Mouse (Mus musculus) G1E (cell line): Measurements from ENCODE around the gene Grn. TPM values are rescaled to one million over a fixed set of nuclear protein-coding genes. Genes with fewer than 3 reads are reported as not detected.

Experiments used
- ATAC-seq: 2 replicates; pipeline ENCODE4 v1.8.0; 2016; ENCODE audit warnings: mild to moderate bottlenecking; ENCODE audit not compliant: insufficient number of reproducible peaks, poor library complexity, low FRiP score, severe bottlenecking; ENCODE audit errors: extremely low read depth
- DNase-seq: peaks from one replicate; pipeline ENCODE4 v3.0.0; 2012; ENCODE audit warnings: low spot score
- H3K27me3 ChIP-seq: 2 replicates; pipeline ENCODE4 v1.6.1; 2012; ENCODE audit warnings: mild to moderate bottlenecking, low read length, inconsistent platforms; ENCODE audit not compliant: insufficient read depth
- H3K36me3 ChIP-seq: replicated peaks from 2 replicates; pipeline ENCODE3; 2012; ENCODE audit warnings: mild to moderate bottlenecking, inconsistent platforms
- H3K4me1 ChIP-seq: 2 replicates; pipeline ENCODE4 v1.6.1; 2012; ENCODE audit warnings: low read depth, low read length, inconsistent platforms, mixed read lengths; ENCODE audit not compliant: insufficient read depth
- H3K4me3 ChIP-seq: 2 replicates; pipeline ENCODE4 v1.5.1; 2012; ENCODE audit warnings: low read depth, mild to moderate bottlenecking, inconsistent platforms, low read length, moderate library complexity, mixed read lengths
- H3K9me3 ChIP-seq: replicated peaks from 2 replicates; pipeline ENCODE4 v1.6.1; 2012; ENCODE audit warnings: inconsistent platforms
- CTCF ChIP-seq: IDR thresholded peaks from 2 replicates; pipeline ENCODE4 v1.5.1; 2012; ENCODE audit warnings: low read depth, low read length, inconsistent platforms, mixed read lengths
- GATA1 ChIP-seq: IDR thresholded peaks from 2 replicates; pipeline ENCODE4 v1.6.1; 2012; ENCODE audit warnings: borderline replicate concordance, low read length, inconsistent platforms, mixed read lengths
- GATA2 ChIP-seq: IDR thresholded peaks from 2 replicates; pipeline ENCODE4 v1.6.1; 2012; ENCODE audit warnings: low read depth, low read length, inconsistent platforms, borderline replicate concordance
- POLR2AphosphoS5 ChIP-seq: IDR thresholded peaks from 2 replicates; pipeline ENCODE4 v1.6.1; 2012; ENCODE audit warnings: low read depth, low read length, inconsistent platforms; ENCODE audit not compliant: insufficient replicate concordance
- TAL1 ChIP-seq: conservative IDR thresholded peaks from 2 replicates; pipeline ENCODE4 v1.6.1; 2012; ENCODE audit warnings: low read depth, low read length, inconsistent platforms, mixed read lengths
- polyA plus RNA-seq: library from polyadenylated mRNA; stranded (reverse); fragments of >175 nt; gene quantifications from 2 replicates; pipeline ENCODE4 v1.2.3, GENCODE M21; 2012
- total RNA-seq, 2 experiments: library from RNA; stranded (forward) in 1 of 2; stranded (reverse) in 1 of 2; fragments of 200-1000 nt in 1 of 2; fragments of >200 nt in 1 of 2; fragmentation: Nextera tagmentation in 1 of 2; gene quantifications; 2 replicates each; pipeline ENCODE4 v1.2.3; 2014 to 2017

The Grn gene
- total and polyA plus RNA-seq, 3 experiments, result 21.1 to 65.8 (median 46.0) TPM

DNA sequence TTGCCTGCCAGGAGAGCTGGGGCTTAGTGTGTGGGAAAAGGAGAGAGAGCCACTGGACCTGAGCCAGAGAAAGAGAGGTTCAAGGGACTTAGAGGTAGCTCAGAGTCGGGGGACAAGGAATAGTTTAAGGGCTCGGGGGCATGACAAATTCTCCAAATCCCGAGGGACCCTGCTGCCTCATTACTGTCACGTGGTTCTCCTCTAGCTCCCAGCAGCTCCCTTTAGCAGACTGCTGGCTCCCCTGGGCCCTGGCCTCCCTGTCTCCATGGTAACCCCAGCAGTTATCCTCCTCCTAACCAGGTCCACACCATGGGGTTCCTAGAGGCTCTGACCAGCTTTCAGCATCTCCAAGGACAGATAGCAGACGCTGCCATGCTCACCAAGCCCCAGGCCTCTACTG lies 34.9 kb upstream of the Grn start:
- no peaks in the 10 kb centered on the region for H3K9me3 ChIP-seq
- H3K4me3 ChIP-seq, result no peak overlapping the region
- DNase-seq (no peak), ATAC-seq (no peak)
- peaks cover 90% of the 10 kb centered on the region for H3K27me3 ChIP-seq
- TF ChIP-seq POLR2AphosphoS5 (no peak), TAL1 (no peak), GATA1 (no peak), CTCF (no peak), GATA2 (no peak)
- no peaks in the 10 kb centered on the region for H3K36me3 ChIP-seq
- peaks cover 16% of the 10 kb centered on the region for H3K4me1 ChIP-seq

DNA sequence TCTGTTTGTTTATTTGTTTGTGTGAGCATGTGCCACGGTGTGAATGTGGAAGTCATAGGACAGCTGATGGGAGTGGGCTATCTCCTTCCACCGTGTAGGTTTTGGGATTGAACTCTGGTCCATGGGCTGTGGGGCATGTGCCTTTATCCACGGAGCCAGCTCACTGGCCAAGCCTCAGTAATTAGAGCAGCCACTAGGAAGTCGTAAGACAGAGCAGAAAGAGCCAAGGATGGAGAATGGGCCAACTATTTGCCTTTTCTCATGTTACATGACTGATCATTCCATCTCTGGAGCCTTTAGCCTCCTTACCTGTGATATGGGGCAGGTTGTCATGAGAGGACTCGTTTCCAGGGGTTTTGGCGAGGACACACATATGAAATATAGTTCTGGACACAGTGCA lies 33.9 kb upstream of the Grn start:
- DNase-seq, result no peak

DNA sequence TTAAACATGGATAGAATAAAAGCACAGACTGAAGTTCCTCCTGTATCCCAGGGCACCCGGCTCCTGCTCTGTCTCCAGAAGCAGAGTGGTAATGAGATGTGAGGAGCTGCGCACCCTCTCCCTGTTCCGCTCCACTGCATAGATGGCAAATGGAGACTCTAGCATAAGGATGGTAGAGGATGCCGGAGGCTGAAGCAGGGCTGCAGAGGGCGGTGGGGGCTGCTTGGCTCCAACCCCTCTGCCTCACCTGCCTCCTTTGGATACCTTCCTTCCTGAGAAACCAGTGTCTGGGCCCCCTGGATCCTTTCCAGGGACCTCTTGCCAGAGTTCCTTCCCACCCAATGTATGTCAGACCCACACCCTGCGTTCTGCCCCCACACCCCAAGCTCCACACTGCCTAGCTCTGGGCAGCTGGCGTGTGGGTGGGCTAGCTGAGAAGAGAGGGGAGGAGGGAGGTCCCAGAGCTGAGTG lies 33.4 kb upstream of the Grn start:
- TF ChIP-seq GATA1 (no peak), POLR2AphosphoS5 (no peak), TAL1 (no peak), GATA2 (no peak), CTCF (no peak)
- peaks cover 83% of the 10 kb centered on the region for H3K27me3 ChIP-seq
- ATAC-seq (no peak), DNase-seq (no peak)
- peaks cover 20% of the 10 kb centered on the region for H3K4me1 ChIP-seq
- no peak overlapping the region for H3K4me3 ChIP-seq
- peaks cover 3% of the 10 kb centered on the region for H3K36me3 ChIP-seq
- no peaks in the 10 kb centered on the region for H3K9me3 ChIP-seq

More for the DNA sequence above, 33.9 kb upstream of the Grn start:
- Histone ChIP-seq H3K9me3 (no peaks in the 10 kb centered on the region), H3K4me3 (no peak overlapping the region), H3K27me3 (peaks cover 85% of the 10 kb centered on the region), H3K36me3 (no peaks in the 10 kb centered on the region), H3K4me1 (peaks cover 20% of the 10 kb centered on the region)
- no peak for ATAC-seq
- TF ChIP-seq TAL1 (no peak), CTCF (no peak), GATA1 (no peak), POLR2AphosphoS5 (no peak), GATA2 (no peak)

DNA sequence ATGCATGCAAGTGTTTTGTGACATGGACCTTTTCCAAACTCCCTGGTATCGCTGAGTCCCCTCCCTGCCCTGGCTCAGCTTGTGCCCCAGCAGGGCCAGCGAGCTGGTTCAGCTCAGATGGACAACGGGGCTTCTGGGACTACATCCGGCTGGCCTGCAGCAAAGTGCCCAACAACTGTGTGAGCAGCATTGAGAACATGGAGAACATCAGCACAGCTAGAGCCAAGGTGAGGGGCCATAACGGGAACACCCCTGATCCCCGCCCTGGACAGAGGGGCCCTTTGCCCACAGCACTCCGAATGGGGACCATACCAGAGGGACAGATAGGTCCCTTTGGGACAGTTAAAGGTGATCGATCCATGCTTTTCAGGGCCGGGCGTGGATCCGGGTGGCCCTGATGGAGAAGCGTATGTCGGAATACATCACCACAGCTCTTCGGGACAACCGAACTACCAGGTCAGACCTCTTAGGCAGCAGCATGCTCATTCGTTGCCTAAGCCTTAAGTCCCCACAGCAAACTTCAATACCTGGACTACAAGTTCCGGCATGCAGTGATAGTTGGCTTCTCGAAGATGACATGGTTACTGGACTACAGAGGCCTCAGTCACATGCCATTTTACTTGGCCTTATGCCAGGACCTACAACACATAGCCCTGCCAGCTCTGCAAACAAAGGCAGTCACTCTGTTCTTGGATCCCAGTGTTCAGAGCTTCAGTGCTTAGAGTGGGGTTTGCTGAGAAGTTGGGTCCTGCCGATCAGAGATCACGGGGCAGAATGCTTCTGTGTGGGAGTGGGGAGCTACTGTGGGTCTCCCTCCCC lies 31.9 kb upstream of the Grn start:
- Histone ChIP-seq H3K4me1 (peaks cover 12% of the 10 kb centered on the region), H3K4me3 (no peak overlapping the region), H3K36me3 (peaks cover 18% of the 10 kb centered on the region), H3K9me3 (no peaks in the 10 kb centered on the region), H3K27me3 (peaks cover 69% of the 10 kb centered on the region)
- DNase-seq (no peak), ATAC-seq (no peak)
- no peak for TF ChIP-seq GATA1
- TF ChIP-seq GATA2, result no peak
- TF ChIP-seq POLR2AphosphoS5, result no peak
- no peak for TF ChIP-seq TAL1
- TF ChIP-seq CTCF, result no peak

DNA sequence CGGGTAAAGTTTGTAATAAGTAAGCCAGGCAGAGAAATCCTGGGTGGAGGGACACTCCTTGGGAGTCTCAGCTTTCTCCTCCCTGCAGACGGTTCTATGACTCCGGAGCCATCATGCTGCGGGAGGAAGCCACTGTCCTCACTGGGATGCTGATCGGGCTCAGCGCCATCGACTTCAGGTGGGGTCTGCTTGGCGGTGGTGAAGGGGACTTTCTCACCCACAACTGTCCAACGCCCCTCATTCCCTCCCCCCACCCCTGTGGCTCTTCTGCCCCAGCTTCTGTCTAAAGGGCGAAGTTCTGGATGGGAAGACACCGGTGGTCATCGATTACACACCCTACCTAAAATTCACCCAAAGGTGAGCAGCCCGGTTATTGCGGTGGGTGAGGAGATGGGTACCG lies 31.0 kb upstream of the Grn start:
- H3K27me3 ChIP-seq, result peaks cover 61% of the 10 kb centered on the region
- DNase-seq, result no peak
- no peak overlapping the region for H3K4me3 ChIP-seq
- peaks cover 4% of the 10 kb centered on the region; the same call in 1 of the 2 replicates for H3K4me1 ChIP-seq
- no peak for ATAC-seq
- peaks cover 27% of the 10 kb centered on the region for H3K36me3 ChIP-seq
- no peak for TF ChIP-seq CTCF
- no peak for TF ChIP-seq GATA1
- TF ChIP-seq GATA2, result no peak
- TF ChIP-seq TAL1, result no peak
- no peak for TF ChIP-seq POLR2AphosphoS5
- H3K9me3 ChIP-seq, result no peaks in the 10 kb centered on the region

DNA sequence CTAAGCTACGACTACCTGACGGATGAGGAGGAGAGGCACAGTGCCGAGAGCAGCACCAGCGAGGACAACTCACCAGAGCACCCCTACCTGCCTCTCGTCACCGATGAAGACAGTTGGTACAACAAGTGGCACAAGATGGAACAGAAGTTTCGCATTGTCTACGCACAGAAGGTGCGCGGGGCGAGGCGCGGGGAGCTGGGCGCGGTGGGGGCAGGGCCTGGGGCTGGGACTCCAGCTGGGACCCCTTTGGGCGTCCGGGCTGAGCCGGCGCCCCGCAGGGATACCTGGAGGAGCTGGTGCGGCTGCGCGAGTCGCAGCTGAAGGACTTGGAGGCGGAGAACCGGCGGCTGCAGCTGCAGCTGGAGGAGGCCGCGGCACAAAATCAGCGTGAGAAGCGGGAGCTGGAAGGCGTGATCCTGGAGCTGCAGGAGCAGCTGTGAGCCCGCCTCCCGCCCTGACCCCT lies 30.5 kb upstream of the Grn start:
- DNase-seq, result no peak
- no peaks in the 10 kb centered on the region for H3K9me3 ChIP-seq
- H3K36me3 ChIP-seq, result peaks cover 33% of the 10 kb centered on the region
- no peak for ATAC-seq
- H3K4me1 ChIP-seq, result peaks cover 5% of the 10 kb centered on the region; the same call in 1 of the 2 replicates
- H3K4me3 ChIP-seq, result no peak overlapping the region
- no peak for TF ChIP-seq POLR2AphosphoS5
- no peak for TF ChIP-seq CTCF
- TF ChIP-seq GATA2, result no peak
- no peak for TF ChIP-seq TAL1
- TF ChIP-seq GATA1, result no peak
- H3K27me3 ChIP-seq, result peaks cover 56% of the 10 kb centered on the region
